Mouse (Mus musculus) gastrocnemius, adult 2 months (tissue): Measurements from ENCODE around the gene Grb2. TPM values are rescaled to one million over a fixed set of nuclear protein-coding genes. Genes with fewer than 3 reads are reported as not detected.
"Not testable (repeated sequence)": the region's sequence is repeated elsewhere in the genome, so short reads cannot be mapped to it uniquely, and the experiment has no call there.

Experiments
- DNase-seq: peaks from one replicate; pipeline ENCODE4 v3.0.0; 2022
- H3K27ac ChIP-seq: fragments of 200-600 bp; 2 replicates; pipeline ENCODE4 v1.8.1; 2022; ENCODE audit warnings: mild to moderate bottlenecking
- H3K4me3 ChIP-seq: fragments of 200-600 bp; 2 replicates; pipeline ENCODE4 v1.8.1; 2022; ENCODE audit warnings: mild to moderate bottlenecking, moderate library complexity
- CTCF ChIP-seq: fragments of 200-600 bp; IDR thresholded peaks from 2 replicates; pipeline ENCODE4 v1.8.1; 2022; ENCODE audit warnings: antibody characterized with exemption, mild to moderate bottlenecking, moderate library complexity
- intact Hi-C: fragments of 180-260 bp; cut with DNase I; formaldehyde crosslinking; loops from one replicate; pipeline ENCODE4 v1.15.1; 2025
- total RNA-seq, 2 experiments: library from RNA; stranded (reverse); gene quantifications; 2 replicates each; pipeline ENCODE4 v1.2.3; 2021

Gene Grb2
- total RNA-seq, 2 experiments from 2014 or later, result 60.3 to 74.7 TPM

DNA sequence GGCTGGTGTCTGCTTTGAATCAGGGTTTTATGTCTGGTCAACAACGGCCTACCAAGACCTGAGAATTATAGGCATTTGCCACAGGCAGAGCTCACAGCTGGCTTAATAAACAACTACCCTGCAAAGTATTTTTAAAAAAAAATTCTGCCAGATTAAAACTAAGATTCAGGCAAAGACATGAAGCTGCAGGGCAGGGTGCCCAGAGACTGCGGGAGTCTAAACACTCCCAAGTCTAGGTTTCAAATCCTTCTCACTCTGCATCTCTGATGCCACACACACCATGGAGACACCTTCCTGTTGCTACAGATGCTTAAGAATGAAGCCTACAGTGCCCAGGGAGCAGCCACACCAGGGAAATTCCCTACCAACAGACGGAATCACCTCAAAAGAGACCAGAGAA lies 56.7 kb downstream of the Grb2 start:
- DNase-seq, result no peak
- H3K27ac ChIP-seq, result no peak overlapping the region
- H3K4me3 ChIP-seq, result no peak overlapping the region
- intact Hi-C loops, result no loop called here
- TF ChIP-seq CTCF, result no peak

DNA sequence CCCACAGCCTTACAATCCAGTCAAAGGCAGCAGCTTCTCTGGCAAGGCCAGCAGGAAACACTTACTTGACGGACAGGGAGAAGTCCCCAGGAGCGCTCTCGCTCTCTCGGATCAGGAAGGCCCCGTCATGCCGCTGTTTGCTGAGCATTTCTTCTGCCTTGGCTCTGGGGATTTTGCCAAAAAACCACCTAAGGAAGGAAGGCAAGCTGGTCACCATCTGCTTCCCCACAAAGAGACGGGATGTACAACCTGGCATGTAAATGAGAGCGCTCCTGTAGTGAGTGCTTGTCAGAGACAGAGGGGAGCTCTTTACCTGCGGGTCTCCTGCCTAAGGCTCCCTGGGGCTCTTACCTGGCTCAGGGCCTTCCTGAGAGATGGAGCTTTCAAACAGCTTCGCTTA lies 58.7 kb downstream of the Grb2 start:
- Histone ChIP-seq H3K27ac (no peak overlapping the region), H3K4me3 (no peak overlapping the region)
- intact Hi-C loops, result loop anchor here (5.0 kb wide), 1 partner anchor 163 kb away; the partner anchor contains the start of genes Caskin2 and Tsen54
- no peak for DNase-seq
- no peak for TF ChIP-seq CTCF

DNA sequence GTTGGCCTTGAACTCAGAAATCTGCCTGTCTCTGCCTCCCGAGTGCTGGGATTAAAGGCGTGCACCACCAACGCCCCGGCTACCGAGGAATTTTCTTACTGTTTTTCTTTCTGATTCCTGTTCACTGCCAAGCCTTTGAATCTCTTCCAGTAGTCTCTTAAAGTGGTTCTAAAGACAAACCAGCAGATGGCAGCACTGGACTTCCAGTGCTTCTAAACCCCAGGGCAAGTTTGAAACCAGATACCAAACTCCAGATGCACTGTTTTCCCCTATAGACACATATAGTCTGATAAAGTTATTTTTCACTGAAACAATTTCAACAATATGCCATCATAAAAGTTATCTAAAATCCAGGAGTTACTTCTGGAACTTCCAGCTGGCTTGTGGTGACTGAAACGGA lies 60.9 kb downstream of the Grb2 start:
- DNase-seq, result peak; percentile 57

DNA sequence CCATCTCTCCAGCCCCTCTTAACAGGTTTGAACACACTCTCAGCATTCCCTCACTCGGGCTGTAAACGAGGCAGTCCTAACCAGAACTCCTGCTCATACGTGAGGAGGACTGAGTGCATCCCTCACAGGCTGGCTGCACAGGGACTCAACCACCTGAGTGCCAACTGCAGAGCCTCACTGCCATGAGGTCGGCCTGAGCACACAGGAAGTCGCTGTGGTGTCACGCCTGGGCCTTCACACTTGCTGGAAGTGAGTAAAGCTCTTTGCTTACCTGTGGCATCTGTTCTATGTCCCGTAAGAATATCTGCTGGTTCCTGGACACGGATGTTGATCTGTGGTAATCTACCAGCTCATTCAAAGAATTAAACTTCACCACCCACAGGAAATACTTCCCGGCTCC lies 62.0 kb downstream of the Grb2 start:
- H3K4me3 ChIP-seq, result no peak overlapping the region
- no peak for TF ChIP-seq CTCF
- no peak for DNase-seq
- no peak overlapping the region for H3K27ac ChIP-seq
- intact Hi-C loops, result loop anchor here (5.0 kb wide), 1 partner anchor 166 kb away; the partner anchor contains the start of genes Caskin2 and Tsen54

More for the DNA sequence above, 60.9 kb downstream of the Grb2 start:
- peak; percentile 94 for TF ChIP-seq CTCF
- intact Hi-C loops, result loop anchor here (1.0 to 5.0 kb wide), 2 partner anchors 67 to 165 kb away; partner anchors contain the start of genes Caskin2 and Tsen54
- H3K4me3 ChIP-seq, result no peak overlapping the region
- H3K27ac ChIP-seq, result no peak overlapping the region

DNA sequence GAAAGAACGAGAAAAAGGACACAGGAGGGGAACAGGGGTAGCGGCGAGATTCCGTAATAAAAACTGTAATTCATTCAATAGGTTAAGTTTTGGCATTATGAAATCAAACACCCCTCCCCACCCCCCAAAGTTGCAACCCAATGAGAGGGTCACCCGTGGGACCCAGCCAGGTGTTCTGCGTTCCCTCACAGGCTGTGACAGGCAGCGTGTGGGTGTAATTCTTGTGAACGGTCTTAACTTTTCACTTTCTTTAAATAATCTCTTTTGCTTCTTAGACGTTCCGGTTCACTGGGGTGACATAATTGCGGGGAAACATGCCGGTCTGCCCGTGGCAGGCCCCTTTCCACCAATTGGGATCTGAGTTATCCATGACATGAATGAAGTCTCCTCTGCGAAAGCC lies 62.9 kb downstream of the Grb2 start:
- intact Hi-C loops, result loop anchor here (5.0 kb wide), 1 partner anchor 167 kb away; the partner anchor contains the start of genes Caskin2 and Tsen54
- H3K27ac ChIP-seq, H3K4me3 ChIP-seq, DNase-seq: not testable (repeated sequence)

DNA sequence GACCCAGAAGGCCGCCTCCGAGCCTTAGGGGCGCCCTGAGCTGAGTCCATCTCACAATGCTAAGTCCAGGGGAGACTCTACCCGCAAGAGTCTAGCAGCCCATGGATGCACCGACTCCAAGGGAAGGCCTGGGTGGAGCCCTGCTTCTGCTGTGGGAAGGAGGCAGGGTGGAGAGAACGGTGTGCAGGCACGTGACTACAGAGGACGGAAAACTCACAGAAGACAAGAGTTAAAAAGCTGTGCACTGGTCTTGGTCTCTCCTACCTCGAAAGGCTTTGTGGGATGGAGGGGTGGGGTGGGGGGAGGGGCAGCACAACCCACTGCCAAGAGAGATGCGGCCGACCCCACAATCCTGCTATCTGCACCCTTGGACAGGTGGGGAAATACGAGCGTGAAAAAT lies 64.1 kb downstream of the Grb2 start:
- intact Hi-C loops, result no loop called here
- TF ChIP-seq CTCF, result no peak
- DNase-seq, result no peak

DNA sequence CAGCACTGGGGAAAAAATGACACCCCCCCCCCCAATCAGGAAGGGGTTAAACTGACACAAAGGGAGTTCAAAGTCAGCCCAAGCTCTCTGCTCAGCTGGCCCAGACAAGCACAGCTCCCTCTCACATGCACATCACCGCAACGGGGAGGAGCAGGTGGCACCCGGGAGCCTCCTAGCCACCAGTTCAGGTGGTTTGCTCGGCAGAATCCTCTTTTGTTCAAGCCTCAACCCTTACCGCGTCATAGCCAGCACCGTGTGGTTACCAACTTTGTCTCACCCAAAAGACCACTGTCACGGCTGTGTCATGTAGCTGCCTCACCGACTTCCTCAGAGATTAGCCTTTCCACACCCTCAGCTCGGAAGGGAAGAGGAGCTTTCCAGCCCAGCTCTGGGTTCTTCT lies 65.1 kb downstream of the Grb2 start:
- intact Hi-C loops, result no loop called here
- no peak for DNase-seq
- H3K27ac ChIP-seq, result no peak overlapping the region
- no peak overlapping the region for H3K4me3 ChIP-seq
- TF ChIP-seq CTCF, result no peak

More for the DNA sequence above, 64.1 kb downstream of the Grb2 start:
- no peak overlapping the region for H3K27ac ChIP-seq
- H3K4me3 ChIP-seq, result no peak overlapping the region

DNA sequence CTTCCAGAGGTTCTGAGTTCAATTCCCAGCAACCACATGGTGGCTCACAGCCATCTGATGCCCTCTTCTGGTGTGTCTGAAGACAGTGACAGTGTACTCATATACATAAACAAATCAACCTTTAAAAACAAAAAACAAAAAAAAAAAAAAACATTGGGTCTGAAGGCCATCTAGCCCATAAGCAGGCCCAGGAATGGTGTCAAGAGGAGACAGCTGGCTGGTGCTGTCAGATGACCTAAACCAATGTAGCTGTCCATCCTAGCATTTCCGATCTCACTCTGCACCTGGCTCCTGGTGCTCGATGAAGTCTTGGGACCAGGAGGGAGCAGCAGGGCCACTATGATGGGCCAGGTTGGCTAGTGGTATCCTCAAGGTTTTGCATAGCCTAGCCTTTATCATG lies 65.7 kb downstream of the Grb2 start:
- intact Hi-C loops, result no loop called here
- no peak for TF ChIP-seq CTCF
- no peak overlapping the region for H3K4me3 ChIP-seq
- DNase-seq, result no peak
- H3K27ac ChIP-seq, result no peak overlapping the region

DNA sequence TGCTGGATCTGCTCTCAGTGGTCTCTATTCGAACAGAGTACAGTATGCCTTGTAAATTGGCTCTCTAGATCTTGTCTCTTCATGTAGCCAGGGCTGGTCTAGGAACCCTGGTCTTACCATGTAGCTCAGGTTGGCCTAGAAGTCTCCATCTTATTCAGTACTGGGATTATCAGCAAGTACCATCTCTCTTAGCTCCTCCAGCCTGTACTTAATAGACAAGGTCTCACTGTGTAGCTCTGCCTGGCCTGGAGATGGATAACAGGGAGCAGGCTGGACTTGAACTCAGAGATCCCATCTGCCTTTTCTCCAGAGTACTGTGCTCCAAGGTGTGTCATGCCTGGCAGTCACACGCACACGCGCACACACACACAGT lies 66.7 kb downstream of the Grb2 start:
- no peak for DNase-seq
- no peak for TF ChIP-seq CTCF
- intact Hi-C loops, result no loop called here
- Histone ChIP-seq H3K4me3 (no peak overlapping the region), H3K27ac (no peak overlapping the region)

DNA sequence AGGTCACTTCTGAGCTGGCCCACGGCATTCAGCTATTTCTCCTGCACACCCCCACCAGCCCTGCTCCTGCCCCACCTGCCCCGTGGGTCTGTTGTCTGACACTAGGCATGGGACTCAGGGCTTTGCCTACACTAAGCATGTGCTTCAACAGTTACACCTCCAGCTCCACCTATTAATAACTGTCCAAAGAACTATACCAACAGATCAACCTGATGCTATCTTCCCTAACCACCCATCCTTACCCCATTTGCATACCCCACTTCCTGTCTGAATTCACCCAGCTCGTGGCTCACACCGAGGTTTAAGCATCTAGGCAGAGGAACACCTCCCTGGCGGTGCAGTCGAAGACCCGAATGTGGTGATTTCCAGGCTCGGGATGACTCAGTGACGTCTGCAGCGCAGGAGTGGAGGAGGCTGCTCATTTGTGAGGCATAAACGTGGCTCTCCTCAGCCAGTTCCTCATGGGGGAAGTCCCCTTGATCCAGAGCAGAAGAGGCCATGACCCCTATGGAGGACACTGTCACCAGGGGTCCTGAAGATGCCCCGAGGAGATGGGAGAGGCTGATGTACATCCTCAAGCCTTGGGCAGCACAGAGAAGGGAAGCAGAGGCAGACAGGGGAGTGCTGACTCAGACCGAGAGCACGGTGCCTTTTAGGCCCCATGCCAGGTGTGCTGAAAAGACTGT lies 67.3 kb downstream of the Grb2 start:
- intact Hi-C loops, result no loop called here
- no peak overlapping the region for H3K27ac ChIP-seq

DNA sequence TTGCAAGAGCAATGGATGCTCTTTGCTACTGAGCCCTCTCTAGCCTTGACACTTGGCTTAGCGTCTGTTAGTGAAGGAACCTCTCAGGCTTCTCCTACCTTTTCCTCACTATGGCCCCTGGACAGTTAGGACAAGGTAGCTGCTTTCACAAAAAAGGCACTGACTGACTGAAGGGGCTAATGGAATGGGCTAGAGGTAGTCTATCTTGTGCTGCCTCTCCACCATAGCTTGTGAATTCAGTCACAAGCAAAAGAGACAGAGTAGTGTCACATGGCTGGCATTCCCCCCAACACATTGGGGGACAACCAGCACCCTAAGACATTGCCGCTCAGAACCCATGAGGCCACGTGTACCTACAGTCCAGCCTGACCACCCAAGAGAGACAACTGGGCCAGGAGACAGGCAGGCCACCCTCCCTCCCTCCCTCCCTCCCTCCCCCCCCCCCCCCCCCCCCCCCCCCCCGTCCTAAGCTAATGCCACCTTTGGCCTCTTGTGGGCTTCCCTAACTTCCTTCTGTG lies 68.0 kb downstream of the Grb2 start:
- intact Hi-C loops, result no loop called here
- no peak for TF ChIP-seq CTCF
- no peak overlapping the region for H3K27ac ChIP-seq
- no peak overlapping the region for H3K4me3 ChIP-seq
- no peak for DNase-seq

More for the DNA sequence above, 67.3 kb downstream of the Grb2 start:
- H3K4me3 ChIP-seq, result no peak overlapping the region
- no peak for TF ChIP-seq CTCF
- DNase-seq, result no peak

DNA sequence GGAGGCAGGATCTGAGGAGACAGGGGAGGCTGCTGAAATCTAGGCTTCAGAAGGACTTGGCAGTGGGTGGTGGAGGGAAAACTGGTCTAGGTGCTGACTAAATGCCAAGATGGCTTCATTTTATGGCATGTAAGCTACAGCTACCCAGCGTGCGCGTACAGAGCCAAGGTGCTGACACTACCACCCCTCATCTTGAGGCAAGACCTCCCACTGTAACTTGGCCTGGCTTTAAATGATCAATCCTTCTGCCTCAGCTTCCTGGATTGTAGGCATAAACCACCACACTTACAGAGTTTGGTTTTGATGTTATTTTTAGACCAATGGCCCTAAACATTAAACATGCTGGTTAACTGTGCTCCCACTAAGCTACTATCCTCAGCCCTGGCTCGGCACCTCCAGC lies 68.9 kb downstream of the Grb2 start:
- no peak for TF ChIP-seq CTCF
- H3K4me3 ChIP-seq, result no peak overlapping the region

DNA sequence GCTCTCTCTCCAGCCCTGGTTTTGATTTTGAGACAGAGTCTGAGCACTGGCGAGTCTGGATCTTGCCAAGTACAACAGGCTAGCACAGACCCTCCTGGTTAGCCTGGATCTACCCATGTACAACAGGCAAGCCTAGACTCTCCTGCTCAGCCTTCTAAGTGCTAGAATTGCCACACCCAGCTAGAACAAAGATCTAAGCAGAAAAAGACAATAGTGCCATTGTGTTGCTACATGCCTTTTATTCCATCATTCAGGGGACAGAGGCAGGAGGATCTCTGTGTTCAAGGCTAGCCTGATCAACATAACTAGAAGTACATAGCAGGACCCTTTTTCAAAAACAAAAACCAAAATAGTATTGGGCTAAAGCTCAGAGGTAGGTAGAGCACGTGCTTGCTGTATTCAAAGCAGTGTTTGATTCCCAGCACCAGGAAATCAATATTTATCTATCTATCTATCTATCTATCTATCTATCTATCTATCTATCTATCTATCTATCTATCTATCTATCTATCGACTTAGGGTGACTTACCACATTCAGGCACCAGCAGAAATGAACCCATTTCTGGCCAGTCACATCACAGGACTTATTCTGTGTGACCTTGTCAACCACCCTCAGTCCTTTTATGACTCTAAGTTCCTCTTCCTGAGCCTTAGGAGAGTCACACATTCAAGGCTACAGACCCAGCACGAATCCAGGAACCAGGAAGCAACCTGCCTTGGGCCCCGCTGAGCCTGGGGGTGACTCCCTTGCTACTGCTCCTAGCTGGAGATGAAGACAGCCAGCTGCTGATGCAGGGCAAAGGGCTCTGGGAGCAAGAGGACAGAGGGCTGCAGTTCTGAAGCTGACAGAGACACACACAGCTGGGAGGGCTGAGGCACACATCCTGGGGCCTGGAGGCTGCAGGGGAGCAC lies 69.6 kb downstream of the Grb2 start:
- Histone ChIP-seq H3K4me3 (no peak overlapping the region), H3K27ac (no peak overlapping the region)
- DNase-seq, result no peak
- intact Hi-C loops, result no loop called here
- TF ChIP-seq CTCF, result no peak

More for the DNA sequence above, 68.9 kb downstream of the Grb2 start:
- H3K27ac ChIP-seq, result no peak overlapping the region
- DNase-seq, result no peak
- intact Hi-C loops, result no loop called here
